Mouse (Mus musculus): Measurements from ENCODE around the gene Zfp346. TPM values are rescaled to one million over a fixed set of nuclear protein-coding genes. Genes with fewer than 3 reads are reported as not detected.

Gene Zfp346
- polyA plus RNA-seq, 1 experiment from 2014 or later = 29.4 TPM

DNA sequence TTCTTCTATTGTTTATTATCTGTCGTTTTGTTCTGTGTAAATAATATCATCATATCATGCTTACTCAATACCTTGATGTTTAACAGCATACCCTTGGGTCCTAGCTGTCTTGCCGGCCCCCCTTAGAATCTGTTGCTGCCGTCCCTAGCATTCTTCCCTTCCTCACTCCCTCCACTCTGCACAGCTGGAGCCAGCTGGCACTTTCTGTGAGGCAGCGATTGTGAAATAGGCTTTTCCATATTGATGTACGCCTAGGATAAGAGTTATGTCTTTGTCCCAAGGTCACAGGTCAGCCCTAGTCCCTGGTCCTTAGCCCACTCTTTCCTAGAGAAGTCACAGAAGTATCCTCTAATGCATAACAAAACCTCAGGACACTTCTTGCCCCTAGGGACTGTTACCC, 58.4 kb downstream of the Zfp346 start:
- WGBS = 74% methylated on average over 5 of the region's 5 CpGs
- no peak for DNase-seq (ENCODE audit: low spot score)

DNA sequence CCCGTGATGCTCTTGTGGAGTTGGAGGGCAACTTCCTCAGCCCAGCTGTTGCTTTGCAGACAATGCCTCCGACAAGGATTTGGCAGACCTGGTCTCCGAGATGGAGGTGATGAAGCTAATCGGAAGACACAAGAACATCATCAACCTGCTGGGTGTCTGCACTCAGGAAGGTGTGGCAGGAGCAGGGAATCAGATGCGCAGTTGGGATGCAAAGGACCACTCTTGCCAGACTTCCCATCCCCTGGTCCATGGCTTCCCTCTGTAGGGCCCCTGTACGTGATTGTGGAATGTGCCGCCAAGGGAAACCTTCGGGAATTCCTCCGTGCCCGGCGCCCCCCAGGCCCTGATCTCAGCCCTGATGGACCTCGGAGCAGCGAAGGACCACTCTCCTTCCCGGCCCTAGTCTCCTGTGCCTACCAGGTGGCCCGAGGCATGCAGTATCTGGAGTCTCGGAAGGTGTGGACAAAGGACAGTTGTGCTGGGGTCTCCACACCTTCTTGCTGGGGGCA, 60.8 kb downstream of the Zfp346 start:
- Histone ChIP-seq H3K27ac (replicated peaks) (no peak overlapping the region), H3K4me3 (no peak overlapping the region), H3K9me3 (peaks cover 3% of the 10 kb centered on the region; the same call in 1 of the 2 replicates), H3K36me3 (replicated peaks) (no peaks in the 10 kb centered on the region), H3K27me3 (replicated peaks; ENCODE audit: low read depth, poor library complexity, severe bottlenecking) (no peaks in the 10 kb centered on the region), H3K4me1 (peaks cover 20% of the 10 kb centered on the region)
- no peak for DNase-seq (ENCODE audit: low spot score)
- WGBS = 92% methylated on average over 16 of the region's 16 CpGs

More for the DNA sequence above, 58.4 kb downstream of the Zfp346 start:
- no peaks in the 10 kb centered on the region for H3K9me3 ChIP-seq
- H3K4me3 ChIP-seq = no peak overlapping the region
- H3K27me3 ChIP-seq (replicated peaks; ENCODE audit: low read depth, poor library complexity, severe bottlenecking) = no peaks in the 10 kb centered on the region
- peaks cover 12% of the 10 kb centered on the region; the same call in 1 of the 2 replicates for H3K4me1 ChIP-seq
- H3K36me3 ChIP-seq (replicated peaks) = no peaks in the 10 kb centered on the region
- no peak overlapping the region for H3K27ac ChIP-seq (replicated peaks)

DNA sequence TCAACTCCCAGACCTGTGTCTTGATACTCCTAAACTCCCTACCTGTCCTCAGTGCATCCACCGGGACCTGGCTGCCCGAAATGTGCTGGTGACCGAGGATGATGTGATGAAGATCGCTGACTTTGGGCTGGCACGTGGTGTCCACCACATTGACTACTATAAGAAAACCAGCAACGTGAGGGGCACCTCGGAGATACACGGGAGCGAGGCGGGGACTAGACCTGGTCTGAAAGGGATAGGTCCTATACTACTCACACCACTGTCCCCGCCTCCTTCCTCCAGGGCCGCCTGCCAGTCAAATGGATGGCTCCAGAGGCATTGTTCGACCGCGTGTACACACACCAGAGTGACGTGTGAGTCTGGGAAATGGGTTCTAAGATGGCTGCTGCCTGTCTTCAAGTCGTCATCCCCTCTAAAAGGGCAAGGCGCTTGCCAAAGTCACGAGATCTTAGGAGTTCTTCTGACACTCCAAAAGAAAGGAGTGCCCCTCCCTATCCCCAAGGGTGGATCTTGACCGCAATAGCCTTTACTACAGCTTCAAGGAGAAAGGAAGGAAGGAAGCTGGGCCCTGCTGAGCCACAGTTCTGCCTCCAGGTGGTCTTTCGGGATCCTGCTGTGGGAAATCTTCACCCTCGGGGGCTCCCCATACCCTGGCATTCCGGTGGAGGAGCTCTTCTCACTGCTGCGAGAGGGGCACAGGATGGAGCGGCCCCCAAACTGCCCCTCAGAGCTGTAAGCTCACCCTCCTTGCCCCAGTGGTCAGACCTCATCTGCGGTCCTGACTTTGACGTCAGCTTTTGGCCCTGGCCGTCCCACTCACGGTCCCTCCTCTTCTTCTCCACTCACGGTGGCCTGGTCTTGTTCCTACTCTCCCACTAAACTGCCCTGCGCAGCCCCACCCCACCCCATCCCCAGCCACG, 62.0 kb downstream of the Zfp346 start:
- no peak overlapping the region for H3K4me3 ChIP-seq
- H3K36me3 ChIP-seq (replicated peaks) = no peaks in the 10 kb centered on the region
- 0 out of 2 replicates have a peak, but pooled peaks cover 6% of the 10 kb centered on the region for H3K27me3 ChIP-seq (replicated peaks; ENCODE audit: low read depth, poor library complexity, severe bottlenecking)
- H3K4me1 ChIP-seq = peaks cover 30% of the 10 kb centered on the region
- DNase-seq (ENCODE audit: low spot score) = no peak
- 91% methylated on average over 32 of the region's 32 CpGs for WGBS
- H3K9me3 ChIP-seq = peaks cover 3% of the 10 kb centered on the region; the same call in 1 of the 2 replicates
- H3K27ac ChIP-seq (replicated peaks) = no peak overlapping the region

DNA sequence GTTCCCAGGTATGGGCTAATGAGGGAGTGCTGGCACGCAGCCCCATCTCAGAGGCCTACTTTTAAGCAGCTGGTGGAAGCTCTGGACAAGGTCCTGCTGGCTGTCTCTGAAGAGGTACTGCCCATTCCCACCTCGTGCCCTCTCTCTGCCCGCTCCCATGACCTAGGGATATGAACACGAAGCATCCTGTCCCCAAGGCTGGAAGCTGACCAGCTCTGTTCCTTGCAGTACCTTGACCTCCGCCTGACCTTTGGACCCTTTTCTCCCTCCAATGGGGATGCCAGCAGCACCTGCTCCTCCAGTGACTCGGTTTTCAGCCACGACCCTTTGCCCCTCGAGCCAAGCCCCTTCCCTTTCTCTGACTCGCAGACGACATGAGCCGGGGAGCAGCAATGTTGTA, 62.7 kb downstream of the Zfp346 start:
- DNase-seq (ENCODE audit: low spot score) = no peak
- no peak overlapping the region for H3K27ac ChIP-seq (replicated peaks)
- no peaks in the 10 kb centered on the region for H3K36me3 ChIP-seq (replicated peaks)
- WGBS = 85% methylated on average over 11 of the region's 11 CpGs
- H3K4me1 ChIP-seq = peaks cover 37% of the 10 kb centered on the region
- H3K27me3 ChIP-seq (replicated peaks; ENCODE audit: low read depth, poor library complexity, severe bottlenecking) = 0 out of 2 replicates have a peak, but pooled peaks cover 13% of the 10 kb centered on the region
- no peak overlapping the region for H3K4me3 ChIP-seq
- peaks cover 3% of the 10 kb centered on the region; the same call in 1 of the 2 replicates for H3K9me3 ChIP-seq

DNA sequence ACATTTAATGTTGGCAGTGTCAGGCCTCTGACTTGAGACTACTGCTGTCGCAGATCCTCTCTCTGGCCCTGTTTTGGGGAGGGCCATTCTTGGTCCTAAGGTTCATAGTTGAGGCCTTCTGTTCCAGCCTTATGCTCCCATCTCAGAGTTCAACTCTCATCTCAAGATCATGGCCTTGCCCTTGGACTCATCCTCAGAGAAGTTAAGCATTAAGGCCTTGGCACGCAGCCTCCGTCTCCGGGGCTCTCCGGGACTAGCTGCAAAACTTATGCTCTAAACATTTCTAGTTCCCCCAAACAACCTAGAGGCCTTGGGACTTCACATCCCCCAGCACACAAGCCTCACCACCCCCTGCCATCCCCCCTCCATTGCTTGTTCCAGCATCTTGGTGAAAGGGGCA, 63.1 kb downstream of the Zfp346 start:
- 0 out of 2 replicates have a peak overlapping the region, but pooled peaks have one; percentile 26 for H3K27ac ChIP-seq (replicated peaks)
- 0 out of 2 replicates have a peak, but pooled peaks cover 13% of the 10 kb centered on the region for H3K27me3 ChIP-seq (replicated peaks; ENCODE audit: low read depth, poor library complexity, severe bottlenecking)
- no peaks in the 10 kb centered on the region for H3K36me3 ChIP-seq (replicated peaks)
- no peak overlapping the region for H3K4me3 ChIP-seq
- H3K4me1 ChIP-seq = peaks cover 37% of the 10 kb centered on the region
- 98% methylated on average over 5 of the region's 5 CpGs for WGBS
- peaks cover 3% of the 10 kb centered on the region; the same call in 1 of the 2 replicates for H3K9me3 ChIP-seq
- no peak for DNase-seq (ENCODE audit: low spot score)

DNA sequence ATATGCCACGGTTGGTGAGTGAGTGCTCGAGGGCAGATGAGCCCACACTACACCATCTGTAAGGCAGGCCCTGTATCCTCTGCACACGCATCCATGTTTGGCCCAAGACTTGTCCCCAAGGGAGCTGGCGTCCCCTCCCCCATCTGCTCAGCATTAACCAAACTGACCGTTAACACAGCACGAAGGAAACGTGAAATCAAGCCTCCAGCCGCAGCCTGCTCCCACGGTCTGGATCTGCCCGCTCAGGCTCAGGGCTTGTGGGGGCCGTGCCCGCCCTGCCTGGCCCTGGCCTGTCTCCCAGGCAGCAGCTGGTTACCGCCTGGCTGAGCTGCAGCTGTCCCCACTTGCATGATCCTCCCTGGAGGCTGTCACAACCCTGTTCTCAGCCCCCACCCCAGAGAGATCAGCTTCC, 63.9 kb downstream of the Zfp346 start:
- Histone ChIP-seq H3K4me1 (peaks cover 37% of the 10 kb centered on the region), H3K4me3 (no peak overlapping the region), H3K36me3 (replicated peaks) (no peaks in the 10 kb centered on the region), H3K27ac (replicated peaks) (peak overlapping the region; percentile 26; the same call in 1 of the 2 replicates), H3K27me3 (replicated peaks; ENCODE audit: low read depth, poor library complexity, severe bottlenecking) (peaks cover 13% of the 10 kb centered on the region; the same call in 1 of the 2 replicates), H3K9me3 (peaks cover 3% of the 10 kb centered on the region; the same call in 1 of the 2 replicates)
- 74% methylated on average over 13 of the region's 13 CpGs for WGBS
- DNase-seq (ENCODE audit: low spot score) = peak; percentile 31

DNA sequence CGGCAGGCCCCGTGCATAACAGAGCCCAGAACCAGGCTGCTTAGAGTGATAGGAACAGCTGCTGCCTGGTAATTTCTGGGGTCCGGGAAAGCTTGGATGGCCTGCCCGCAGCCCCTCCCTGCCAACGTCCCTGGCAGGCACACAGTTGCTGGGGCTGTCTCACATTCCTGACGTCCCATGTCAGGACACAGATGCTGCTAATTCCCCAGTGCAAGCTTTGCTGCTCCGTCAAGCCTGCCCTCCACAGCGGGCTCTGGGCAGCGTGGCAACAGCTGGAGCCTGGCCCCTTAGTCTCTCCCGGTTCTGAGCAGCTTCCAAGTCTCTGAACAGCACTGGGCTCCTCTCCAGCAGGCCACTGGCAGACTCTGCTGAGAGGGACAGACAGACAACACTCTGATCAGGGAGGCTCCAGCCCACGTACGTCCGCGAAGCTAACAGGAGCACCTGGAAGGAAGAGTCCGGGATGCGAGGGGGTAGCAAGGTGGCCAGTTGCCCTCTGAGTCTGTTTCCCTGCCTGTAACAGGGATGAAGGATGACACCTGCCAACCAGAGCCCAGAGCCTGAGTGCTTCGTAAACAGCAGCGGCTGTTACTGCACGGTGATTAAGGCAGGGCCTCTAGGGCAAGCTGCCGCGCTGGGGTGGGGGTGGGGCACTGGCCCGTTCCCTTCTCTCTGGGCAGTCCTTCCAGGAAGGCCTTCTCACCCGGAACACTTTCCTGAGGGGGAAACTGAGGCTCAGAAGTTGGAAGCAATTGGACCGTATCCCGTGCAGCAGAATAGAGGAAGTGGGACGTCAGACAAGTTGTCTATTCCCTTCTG, 66.6 kb downstream of the Zfp346 start:
- 18% methylated on average over 26 of the region's 26 CpGs for WGBS
- Histone ChIP-seq H3K36me3 (replicated peaks) (no peaks in the 10 kb centered on the region), H3K9me3 (peaks cover 3% of the 10 kb centered on the region; the same call in 1 of the 2 replicates), H3K4me1 (peaks cover 44% of the 10 kb centered on the region), H3K4me3 (peak overlapping the region; percentile 38), H3K27me3 (replicated peaks; ENCODE audit: low read depth, poor library complexity, severe bottlenecking) (peaks cover 13% of the 10 kb centered on the region; the same call in 1 of the 2 replicates), H3K27ac (replicated peaks) (peak overlapping the region; percentile 55)
- peak; percentile 57 for DNase-seq (ENCODE audit: low spot score)

DNA sequence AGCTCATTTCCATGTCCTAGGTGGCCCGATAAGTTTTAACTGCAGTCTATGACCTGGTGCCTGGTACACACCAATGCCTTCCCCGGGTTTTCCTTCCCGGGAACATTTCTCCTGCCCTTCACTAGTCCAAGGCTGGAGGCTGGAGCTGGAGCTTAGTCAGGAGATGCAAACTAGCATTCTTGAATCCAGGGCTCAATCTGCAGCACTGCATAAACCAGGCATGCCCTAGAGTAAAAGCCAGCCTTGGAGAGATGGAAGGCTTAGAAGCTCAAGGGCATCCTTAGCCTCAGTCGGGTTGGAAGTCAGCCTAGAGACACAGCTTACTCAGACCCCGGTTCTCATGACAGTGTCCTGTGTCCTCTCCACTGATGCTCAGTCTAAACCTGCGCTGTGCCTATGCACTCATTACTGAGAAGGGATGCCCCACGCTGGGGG, 67.2 kb downstream of the Zfp346 start:
- DNase-seq (ENCODE audit: low spot score) = no peak

DNA sequence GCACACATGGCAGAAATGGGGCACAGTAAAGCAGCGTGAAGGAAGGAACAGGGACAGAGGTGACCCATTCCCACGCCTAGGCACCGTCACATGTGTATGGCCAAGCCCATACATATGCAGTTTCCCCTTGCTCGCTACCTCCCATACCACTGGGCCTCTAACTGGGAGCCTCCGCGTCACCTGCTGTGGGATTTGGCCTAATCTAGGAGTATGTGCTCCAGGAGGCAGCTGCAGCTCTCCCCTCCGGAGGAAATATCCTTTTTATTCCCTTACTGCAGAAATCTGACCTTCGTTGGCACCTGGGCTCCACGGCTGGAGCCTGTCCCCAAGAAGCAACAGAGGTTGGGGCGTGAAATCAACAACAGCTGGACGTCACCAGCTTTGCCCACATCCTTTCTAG, 69.2 kb downstream of the Zfp346 start:
- peaks cover 13% of the 10 kb centered on the region; the same call in 1 of the 2 replicates for H3K27me3 ChIP-seq (replicated peaks; ENCODE audit: low read depth, poor library complexity, severe bottlenecking)
- H3K4me3 ChIP-seq = no peak overlapping the region
- no peak for DNase-seq (ENCODE audit: low spot score)
- H3K36me3 ChIP-seq (replicated peaks) = no peaks in the 10 kb centered on the region
- no peak overlapping the region for H3K27ac ChIP-seq (replicated peaks)
- 68% methylated on average over 11 of the region's 11 CpGs for WGBS
- H3K9me3 ChIP-seq = peaks cover 3% of the 10 kb centered on the region; the same call in 1 of the 2 replicates
- peaks cover 29% of the 10 kb centered on the region for H3K4me1 ChIP-seq

More for the DNA sequence above, 67.2 kb downstream of the Zfp346 start:
- H3K27ac ChIP-seq (replicated peaks) = peak overlapping the region; percentile 55; the same call in 1 of the 2 replicates
- H3K9me3 ChIP-seq = peaks cover 3% of the 10 kb centered on the region; the same call in 1 of the 2 replicates
- H3K27me3 ChIP-seq (replicated peaks; ENCODE audit: low read depth, poor library complexity, severe bottlenecking) = peaks cover 13% of the 10 kb centered on the region; the same call in 1 of the 2 replicates
- H3K36me3 ChIP-seq (replicated peaks) = no peaks in the 10 kb centered on the region
- H3K4me3 ChIP-seq = peak overlapping the region; percentile 38
- H3K4me1 ChIP-seq = peaks cover 42% of the 10 kb centered on the region
- 46% methylated on average over 7 of the region's 7 CpGs for WGBS

DNA sequence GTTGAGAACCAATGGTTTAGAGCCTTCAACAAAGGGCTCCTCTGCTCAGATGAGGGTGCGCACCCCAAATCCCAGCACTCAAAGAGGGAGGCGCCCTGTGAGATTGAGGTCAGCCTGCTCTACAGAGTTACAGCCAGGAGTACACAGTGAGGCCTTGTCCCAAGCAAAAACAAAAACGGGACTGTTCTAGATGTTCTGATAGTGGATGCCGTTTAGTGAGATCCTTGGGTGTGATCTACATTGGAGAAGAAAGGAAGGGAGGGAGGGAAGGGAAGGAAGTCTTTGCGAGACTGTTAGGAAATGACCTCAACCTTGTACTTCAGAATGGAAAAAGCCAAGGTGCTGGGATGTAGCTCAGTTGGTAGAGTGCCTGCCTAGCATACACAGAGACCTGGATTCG, 71.2 kb downstream of the Zfp346 start:
- WGBS = 88% methylated on average over 6 of the region's 6 CpGs
- H3K27me3 ChIP-seq (replicated peaks; ENCODE audit: low read depth, poor library complexity, severe bottlenecking) = peaks cover 13% of the 10 kb centered on the region; the same call in 1 of the 2 replicates
- peaks cover 27% of the 10 kb centered on the region for H3K4me1 ChIP-seq

DNA sequence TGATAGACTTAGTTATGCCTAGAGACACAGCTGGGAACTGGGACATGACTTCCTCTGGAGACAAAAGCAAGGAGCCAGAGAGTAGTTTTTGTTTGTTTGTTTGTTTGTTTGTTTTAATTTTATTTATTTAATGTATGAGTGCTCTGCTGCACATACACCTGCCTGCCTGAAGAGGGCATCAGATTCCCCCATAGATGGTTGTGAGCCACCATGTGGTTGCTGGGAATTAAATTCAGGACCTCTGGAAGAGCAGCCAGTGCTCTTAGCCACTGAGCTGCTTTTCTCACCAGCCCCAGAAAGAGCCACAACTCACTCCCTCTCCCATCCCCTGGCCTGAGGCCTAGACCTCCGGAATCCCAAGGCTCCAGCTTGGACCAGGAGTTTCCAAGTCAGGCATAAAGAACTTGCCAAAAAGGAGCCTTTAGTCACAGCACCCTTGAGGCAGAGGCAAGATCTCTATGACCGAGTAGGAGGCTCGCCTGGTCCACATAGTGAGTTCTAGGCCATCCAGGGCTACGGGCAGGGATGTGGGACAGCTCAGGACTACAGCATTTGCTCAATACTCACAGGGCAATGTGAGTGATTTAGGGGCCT, 72.9 kb downstream of the Zfp346 start:
- Histone ChIP-seq H3K4me1 (peaks cover 19% of the 10 kb centered on the region), H3K27ac (replicated peaks) (no peak overlapping the region), H3K4me3 (no peak overlapping the region), H3K27me3 (replicated peaks; ENCODE audit: low read depth, poor library complexity, severe bottlenecking) (no peaks in the 10 kb centered on the region; the same call in 1 of the 2 replicates), H3K9me3 (no peaks in the 10 kb centered on the region), H3K36me3 (replicated peaks) (no peaks in the 10 kb centered on the region)
- DNase-seq (ENCODE audit: low spot score) = no peak
- WGBS = 67% methylated on average over 4 of the region's 4 CpGs

More for the DNA sequence above, 71.2 kb downstream of the Zfp346 start:
- H3K9me3 ChIP-seq = no peaks in the 10 kb centered on the region
- no peak overlapping the region for H3K4me3 ChIP-seq
- no peak overlapping the region for H3K27ac ChIP-seq (replicated peaks)
- DNase-seq (ENCODE audit: low spot score) = no peak
- no peaks in the 10 kb centered on the region for H3K36me3 ChIP-seq (replicated peaks)

Measured in embryonic facial prominence, embryonic 10.5 days (tissue).